Mouse (Mus musculus) CD4-positive helper T cell, adult 2 months (primary cell): ENCODE measurements around the gene Nsd1.

Experiments used
- DNase-seq: peaks from one replicate; pipeline ENCODE4 v3.0.0-alpha.2; 2012; ENCODE audit warnings: low read depth, missing footprints, low spot score

Gene Nsd1

GRCm38 (mm10) chr13:55252820-55253219 lies 43.2 kb downstream of the Nsd1 start:
- no peak for DNase-seq

DNA sequence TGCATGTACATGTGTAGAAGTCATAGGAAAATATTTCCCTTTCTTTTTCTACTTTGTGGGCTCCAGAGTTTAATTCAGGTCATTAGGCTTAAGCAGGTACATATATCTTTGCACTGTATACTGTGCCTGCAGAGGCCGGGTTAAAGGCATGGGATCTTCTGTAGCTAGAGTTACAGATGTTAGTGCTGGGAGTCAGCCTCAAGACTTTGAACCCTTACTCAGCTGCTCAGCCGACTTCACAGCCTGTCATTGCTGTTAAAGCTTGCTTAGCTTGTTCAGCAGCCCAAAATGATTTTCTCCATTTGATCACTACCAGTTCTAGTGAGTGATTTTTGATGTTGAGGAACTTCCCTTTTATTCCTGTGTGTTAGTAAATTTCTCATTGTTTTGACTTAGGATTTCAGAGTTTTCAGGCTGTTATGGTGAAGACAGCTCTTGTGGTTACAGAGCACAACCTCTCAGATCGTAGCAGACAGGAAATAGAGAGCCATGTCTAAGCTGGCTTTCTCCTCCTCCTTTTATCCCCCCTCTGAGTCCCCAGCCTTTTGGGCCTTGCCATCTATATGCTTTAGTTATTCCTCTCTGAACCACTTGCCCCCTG lies 45.6 kb downstream of the Nsd1 start:
- DNase-seq, result peak; percentile 63

GRCm38 (mm10) chr13:55258651-55259050 lies 49.1 kb downstream of the Nsd1 start:
- DNase-seq, result peak; percentile 17

GRCm38 (mm10) chr13:55261521-55261920 lies 51.9 kb downstream of the Nsd1 start:
- no peak for DNase-seq

- DNase-seq, result no peak
Observed at GRCm38 (mm10) chr13:55262096-55262495, 52.5 kb downstream of the Nsd1 start.

GRCm38 (mm10) chr13:55277203-55277602 lies 67.6 kb downstream of the Nsd1 start:
- DNase-seq, result no peak

DNA sequence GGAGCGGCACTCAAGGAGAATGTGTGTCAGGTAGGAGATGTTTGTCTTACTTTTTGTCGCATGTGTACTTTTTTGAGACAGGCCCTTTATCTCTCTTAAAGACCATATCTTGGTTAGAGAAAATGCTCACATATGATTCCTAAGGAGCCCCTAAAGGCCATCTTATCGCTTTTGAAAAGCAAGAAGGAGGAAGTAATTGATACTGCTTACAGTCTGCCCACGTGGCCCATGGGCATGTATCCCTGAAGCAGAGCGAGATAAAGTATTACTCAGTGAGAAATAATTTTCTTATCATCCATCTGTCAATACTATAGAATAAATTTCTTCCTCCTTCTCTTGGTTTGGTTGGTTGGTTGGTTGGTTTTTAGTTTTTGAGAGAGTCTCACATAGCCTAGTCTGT lies 68.1 kb downstream of the Nsd1 start:
- DNase-seq, result no peak

GRCm38 (mm10) chr13:55288854-55289253 lies 79.3 kb downstream of the Nsd1 start:
- DNase-seq, result peak; percentile 44

DNA sequence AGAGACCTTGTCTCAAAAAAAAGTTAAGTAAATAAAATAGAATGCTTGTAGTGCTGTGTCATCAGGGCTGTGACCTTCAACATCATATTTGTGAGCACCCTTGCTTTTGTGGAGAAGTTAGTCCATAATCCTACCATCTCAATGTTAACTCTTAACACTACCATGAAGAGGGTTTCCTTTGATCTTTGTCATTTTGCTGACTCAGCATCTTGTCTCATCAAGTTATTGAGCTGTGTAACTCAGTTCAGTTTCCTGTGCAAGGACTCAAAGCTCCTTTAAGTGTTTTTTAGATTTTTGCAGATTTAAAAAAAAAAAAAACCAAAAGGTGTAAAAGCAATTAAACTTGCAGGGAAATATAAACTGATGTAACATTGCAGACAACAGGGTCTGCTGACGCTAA lies 87.2 kb downstream of the Nsd1 start:
- DNase-seq, result no peak

DNA sequence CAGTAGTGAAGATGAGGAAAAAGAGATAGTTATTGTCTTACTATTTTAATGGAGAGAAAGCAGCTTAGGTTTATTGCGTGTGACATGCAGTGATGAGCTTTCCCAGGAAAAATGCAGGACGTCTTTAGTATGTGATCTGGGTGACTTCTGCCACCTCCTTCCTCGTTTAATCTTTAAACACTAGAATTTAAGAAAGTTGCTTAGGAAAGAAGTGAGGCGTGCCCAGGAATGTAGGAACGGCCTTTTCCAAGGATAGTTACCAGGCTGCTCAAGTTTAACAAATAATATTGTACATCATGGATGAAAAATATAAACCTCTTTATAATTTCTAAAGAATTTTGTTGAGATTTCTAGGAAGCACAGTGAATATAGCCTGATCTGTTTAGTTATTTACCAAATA lies 91.3 kb downstream of the Nsd1 start:
- DNase-seq, result no peak

- DNase-seq, result no peak
Observed at GRCm38 (mm10) chr13:55312028-55312630, 102.5 kb downstream of the Nsd1 start.

GRCm38 (mm10) chr13:55313051-55313450 lies 103.5 kb downstream of the Nsd1 start:
- DNase-seq, result no peak

- no peak for DNase-seq
Observed at GRCm38 (mm10) chr13:55314891-55315412, 105.4 kb downstream of the Nsd1 start.

- no peak for DNase-seq
Observed at GRCm38 (mm10) chr13:55318351-55318750, 108.8 kb downstream of the Nsd1 start.

DNA sequence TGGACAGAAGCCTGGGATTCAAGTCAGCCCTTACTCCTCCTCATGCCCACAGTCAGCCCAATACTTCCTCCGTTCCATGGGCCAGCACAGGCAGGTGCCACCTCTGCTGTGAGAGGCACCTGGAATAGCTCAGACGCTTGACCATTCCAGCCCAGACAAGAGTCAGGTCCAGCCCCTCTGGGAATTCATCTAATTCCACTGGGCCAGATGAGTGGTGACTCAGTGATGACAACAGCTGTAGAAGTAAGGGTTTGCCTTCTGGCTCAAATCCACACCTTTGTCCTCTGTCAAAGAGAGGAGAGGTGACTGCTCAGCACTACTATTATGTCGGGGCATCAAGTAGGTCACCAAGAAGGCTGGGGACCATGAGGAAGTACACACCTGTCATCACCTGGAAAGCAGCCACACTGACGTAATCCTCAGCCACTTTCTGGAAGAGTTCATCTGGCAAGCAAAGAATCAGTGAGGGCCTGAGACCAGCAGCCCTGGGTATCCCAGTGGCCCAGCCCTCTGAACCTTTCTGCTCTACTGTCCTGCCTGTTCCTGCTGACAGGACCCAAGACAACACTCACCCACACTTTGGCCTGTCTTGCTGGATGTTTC lies 110.5 kb downstream of the Nsd1 start, which contains the start of gene Prelid1:
Gene Prelid1, plus strand, starts transcription at position 570 of the 603 bp plus-strand sequence.
- DNase-seq, result no peak

DNA sequence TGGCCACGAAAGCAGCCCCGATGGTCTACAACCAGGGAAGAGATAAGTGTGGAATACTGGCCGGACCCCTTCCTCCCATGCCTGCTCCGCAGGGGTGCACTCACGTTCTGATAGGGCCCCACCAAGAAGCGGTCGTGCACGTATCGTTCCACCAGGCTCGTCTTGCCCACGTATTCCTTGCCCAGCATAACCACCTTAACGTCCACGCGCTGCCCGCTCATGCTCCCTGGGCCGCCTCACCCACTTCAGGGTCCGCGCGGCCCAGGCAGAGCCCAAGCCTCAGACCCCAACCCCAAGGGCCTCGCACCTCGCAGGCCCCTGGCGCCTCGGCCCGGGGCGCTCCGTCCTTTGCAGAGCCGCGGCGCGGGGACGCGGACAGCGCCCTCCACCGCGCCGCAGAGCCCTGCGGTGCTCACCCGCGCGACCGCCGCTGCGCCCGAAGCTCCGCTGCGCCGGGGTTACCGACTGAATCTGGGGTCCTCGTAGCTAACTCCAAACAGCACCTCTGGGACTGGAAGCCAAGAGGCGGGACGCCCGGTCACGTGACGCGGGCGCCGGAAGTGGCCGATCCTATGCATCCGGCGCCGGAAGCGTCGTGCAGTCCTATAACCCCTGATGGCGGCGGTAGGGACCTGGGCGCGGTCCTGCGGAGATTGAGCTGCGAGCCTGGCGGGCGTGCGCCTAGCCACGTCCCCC lies 112.0 kb downstream of the Nsd1 start, which contains the start of gene Rab24:
Gene Rab24, minus strand, starts transcription at position 513 of the 696 bp plus-strand sequence.
- DNase-seq, result peak; percentile 94

- peak; percentile 61 for DNase-seq
Observed at GRCm38 (mm10) chr13:55322130-55322825, 112.7 kb downstream of the Nsd1 start.

- DNase-seq, result no peak
Observed at GRCm38 (mm10) chr13:55325596-55325995, 116.0 kb downstream of the Nsd1 start.

- DNase-seq, result no peak
Observed at GRCm38 (mm10) chr13:55327169-55327568, 117.6 kb downstream of the Nsd1 start.

GRCm38 (mm10) chr13:55327633-55328032 lies 118.1 kb downstream of the Nsd1 start:
- peak; percentile 95 for DNase-seq

GRCm38 (mm10) chr13:55328171-55328570 lies 118.6 kb downstream of the Nsd1 start:
- DNase-seq, result peak; percentile 21
